Mouse (Mus musculus): ENCODE results near the gene Dok7. TPM values are rescaled to one million over a fixed set of nuclear protein-coding genes. Genes with fewer than 3 reads are reported as not detected.

Gene Dok7
- polyA plus RNA-seq, 1 experiment from 2014 or later: 8.8 TPM

DNA sequence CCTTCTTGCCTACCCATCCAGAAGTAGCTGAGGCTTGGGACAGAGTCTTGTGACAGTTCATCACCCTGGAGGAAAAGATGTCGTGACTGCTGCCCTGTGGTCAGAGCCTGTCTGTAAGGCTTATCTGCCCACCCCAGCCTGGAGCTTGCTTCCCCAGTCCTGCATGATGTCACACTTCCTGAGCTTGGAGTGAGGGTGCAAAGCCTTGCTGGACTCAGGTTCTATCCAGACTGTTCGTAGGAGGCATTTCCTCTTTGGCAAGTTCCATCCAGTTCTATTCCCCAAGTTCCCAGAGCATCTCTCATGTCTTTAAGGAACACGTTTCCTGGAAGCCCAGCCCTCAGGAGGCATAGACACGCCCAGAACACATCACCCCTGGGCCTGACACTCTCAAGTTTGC, 20.8 kb upstream of the Dok7 start:
- WGBS: 58% methylated on average over 4 of the region's 4 CpGs
- Histone ChIP-seq H3K4me1 (ENCODE audit: control insufficient read depth in 2 of 2, insufficient read depth in 2 of 2, low read length in 2 of 2) (peaks cover 4 to 7% of the 10 kb centered on the region in 2 experiments; a peak in 2 of 4 replicates), H3K9ac (ENCODE audit: low read length) (no peak overlapping the region), H3K27me3 (ENCODE audit: control insufficient read depth, insufficient read depth, low read length) (no peaks in the 10 kb centered on the region), H3K4me3 (ENCODE audit: control insufficient read depth in 1 of 2, insufficient read depth in 1 of 2, low read depth in 1 of 2, low read length in 2 of 2) (no peak overlapping the region), H3K9me3 (ENCODE audit: control insufficient read depth, low read length) (no peaks in the 10 kb centered on the region), H3K36me3 (ENCODE audit: control insufficient read depth, insufficient read depth, low read length) (peaks cover 30% of the 10 kb centered on the region), H3K4me2 (ENCODE audit: low read length) (no peak overlapping the region), H3K27ac (replicated peaks in 1 of 2; ENCODE audit: control insufficient read depth in 1 of 2, insufficient read depth in 1 of 2, low read depth in 2 of 2, low read length in 2 of 2) (peak overlapping the region; percentile 50 to 66)
- ATAC-seq (ENCODE audit: insufficient number of reproducible peaks, insufficient read depth, low FRiP score, low read depth): peak; percentile 41; the same call in 1 of the 2 replicates

DNA sequence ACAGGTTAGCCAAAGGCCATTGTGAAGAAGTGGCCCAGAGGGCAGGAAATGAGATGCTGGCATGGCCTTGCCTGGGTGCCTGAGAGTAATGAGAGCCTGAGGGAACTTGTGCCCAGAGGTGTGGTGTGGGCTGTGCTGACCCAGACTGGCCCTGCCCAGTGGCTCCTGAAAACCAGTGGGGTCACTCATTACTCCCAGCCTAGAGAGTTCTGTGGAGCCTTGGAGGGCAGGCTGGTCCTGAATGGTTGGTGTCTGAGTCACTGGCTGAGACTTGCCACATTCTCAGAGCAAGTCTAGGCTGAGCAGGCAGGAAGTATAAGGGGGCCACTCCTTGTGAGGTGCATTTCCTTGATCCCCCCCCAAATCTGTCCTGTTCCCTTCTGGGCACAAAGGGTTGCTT, 19.1 kb upstream of the Dok7 start:
- no peaks in the 10 kb centered on the region for H3K9me3 ChIP-seq (ENCODE audit: control insufficient read depth, low read length)
- H3K4me2 ChIP-seq (ENCODE audit: low read length): no peak overlapping the region
- no peaks in the 10 kb centered on the region for H3K27me3 ChIP-seq (ENCODE audit: control insufficient read depth, insufficient read depth, low read length)
- H3K4me1 ChIP-seq (ENCODE audit: control insufficient read depth in 2 of 2, insufficient read depth in 2 of 2, low read length in 2 of 2): peaks cover 4 to 7% of the 10 kb centered on the region in 2 experiments; a peak in 2 of 4 replicates
- H3K36me3 ChIP-seq (ENCODE audit: control insufficient read depth, insufficient read depth, low read length): peaks cover 17% of the 10 kb centered on the region
- no peak overlapping the region for H3K9ac ChIP-seq (ENCODE audit: low read length)
- no peak for ATAC-seq (ENCODE audit: insufficient number of reproducible peaks, insufficient read depth, low FRiP score, low read depth)
- no peak overlapping the region for H3K27ac ChIP-seq (replicated peaks in 1 of 2; ENCODE audit: control insufficient read depth in 1 of 2, insufficient read depth in 1 of 2, low read depth in 2 of 2, low read length in 2 of 2)
- no peak overlapping the region for H3K4me3 ChIP-seq (ENCODE audit: control insufficient read depth in 1 of 2, insufficient read depth in 1 of 2, low read depth in 1 of 2, low read length in 2 of 2)

DNA sequence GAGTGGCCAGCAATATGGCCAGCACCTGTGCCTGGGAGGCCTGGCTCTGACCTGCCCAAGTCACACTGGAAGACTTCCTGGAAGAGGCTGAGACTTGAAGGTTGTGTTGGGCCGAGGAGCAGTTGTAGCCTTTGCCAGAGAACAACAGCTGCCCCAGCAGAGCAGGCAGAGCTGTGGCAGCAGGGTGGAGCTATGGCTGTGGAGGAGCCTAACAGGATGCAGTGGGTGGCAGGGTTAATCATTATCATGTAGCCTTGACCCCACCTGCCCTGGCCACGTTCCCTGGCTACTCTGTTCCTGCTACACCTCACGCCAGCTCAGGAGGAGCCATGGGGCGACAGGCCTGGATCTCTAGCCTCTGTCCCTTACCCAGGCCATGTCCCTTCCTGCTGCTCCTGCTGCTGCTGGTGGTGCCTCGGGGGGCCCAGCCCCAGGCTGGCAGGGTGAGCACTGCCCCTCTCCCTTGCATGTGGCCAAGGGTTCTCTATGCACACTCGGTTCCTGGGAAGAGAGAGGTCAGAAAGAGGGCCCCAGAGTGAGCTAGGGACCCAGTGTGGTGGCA, 15.2 kb upstream of the Dok7 start, which contains the start of gene Hgfac:
Hgfac (plus strand) TSS at position 242 of the 562 bp plus-strand sequence.
- no peak for ATAC-seq (ENCODE audit: insufficient number of reproducible peaks, insufficient read depth, low FRiP score, low read depth)
- Histone ChIP-seq H3K9me3 (ENCODE audit: control insufficient read depth, low read length) (no peaks in the 10 kb centered on the region), H3K9ac (ENCODE audit: low read length) (no peak within 1 kb of the TSS), H3K4me1 (ENCODE audit: control insufficient read depth in 2 of 2, insufficient read depth in 2 of 2, low read length in 2 of 2) (no peaks in the 10 kb centered on the region), H3K27me3 (ENCODE audit: control insufficient read depth, insufficient read depth, low read length) (peaks cover 3% of the 10 kb centered on the region; the same call in 1 of the 2 replicates), H3K4me3 (ENCODE audit: control insufficient read depth in 1 of 2, insufficient read depth in 1 of 2, low read depth in 1 of 2, low read length in 2 of 2) (no peak within 1 kb of the TSS), H3K27ac (replicated peaks in 1 of 2; ENCODE audit: control insufficient read depth in 1 of 2, insufficient read depth in 1 of 2, low read depth in 2 of 2, low read length in 2 of 2) (no peak within 1 kb of the TSS), H3K4me2 (ENCODE audit: low read length) (no peak within 1 kb of the TSS), H3K36me3 (ENCODE audit: control insufficient read depth, insufficient read depth, low read length) (no peaks in the 10 kb centered on the region)
- WGBS: 41% methylated on average over 6 of the region's 6 CpGs

DNA sequence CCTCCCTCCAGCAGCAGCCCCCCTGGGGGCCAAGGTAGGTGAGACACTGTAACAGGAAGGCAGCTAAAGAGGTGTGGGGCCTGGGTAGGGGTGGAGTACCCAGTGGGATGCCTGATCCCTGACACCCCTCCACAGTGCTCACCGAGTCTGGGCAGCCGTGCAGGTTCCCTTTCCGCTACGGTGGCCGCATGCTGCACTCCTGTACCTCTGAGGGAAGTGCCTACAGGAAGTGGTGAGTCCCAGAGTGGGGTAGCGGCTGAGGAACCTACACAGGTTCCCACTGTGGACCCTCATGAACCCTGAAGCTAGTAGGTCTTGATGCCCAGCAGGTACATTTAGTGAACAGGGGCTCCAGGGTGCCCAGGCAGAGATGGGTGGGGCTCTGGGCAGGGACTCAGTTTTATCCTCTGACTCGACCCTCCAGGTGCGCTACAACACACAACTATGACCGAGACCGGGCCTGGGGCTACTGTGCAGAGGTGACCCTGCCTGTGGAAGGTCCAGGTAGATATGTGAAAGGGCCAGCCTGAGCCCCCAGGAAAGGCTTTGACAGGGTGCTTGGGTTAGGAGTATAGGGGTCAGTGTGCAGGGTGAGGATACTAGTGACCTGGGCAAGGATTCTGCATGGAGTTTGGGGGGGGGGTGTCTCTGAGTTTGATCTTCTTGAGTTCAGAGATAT, 14.0 kb upstream of the Dok7 start:
- Histone ChIP-seq H3K9me3 (ENCODE audit: control insufficient read depth, low read length) (no peaks in the 10 kb centered on the region), H3K4me2 (ENCODE audit: low read length) (no peak overlapping the region), H3K4me1 (ENCODE audit: control insufficient read depth in 2 of 2, insufficient read depth in 2 of 2, low read length in 2 of 2) (no peaks in the 10 kb centered on the region), H3K4me3 (ENCODE audit: control insufficient read depth in 1 of 2, insufficient read depth in 1 of 2, low read depth in 1 of 2, low read length in 2 of 2) (no peak overlapping the region), H3K27me3 (ENCODE audit: control insufficient read depth, insufficient read depth, low read length) (peaks cover 3% of the 10 kb centered on the region; the same call in 1 of the 2 replicates), H3K27ac (replicated peaks in 1 of 2; ENCODE audit: control insufficient read depth in 1 of 2, insufficient read depth in 1 of 2, low read depth in 2 of 2, low read length in 2 of 2) (no peak overlapping the region), H3K9ac (ENCODE audit: low read length) (no peak overlapping the region), H3K36me3 (ENCODE audit: control insufficient read depth, insufficient read depth, low read length) (no peaks in the 10 kb centered on the region)
- ATAC-seq (ENCODE audit: insufficient number of reproducible peaks, insufficient read depth, low FRiP score, low read depth): no peak
- WGBS: 59% methylated on average over 10 of the region's 10 CpGs

DNA sequence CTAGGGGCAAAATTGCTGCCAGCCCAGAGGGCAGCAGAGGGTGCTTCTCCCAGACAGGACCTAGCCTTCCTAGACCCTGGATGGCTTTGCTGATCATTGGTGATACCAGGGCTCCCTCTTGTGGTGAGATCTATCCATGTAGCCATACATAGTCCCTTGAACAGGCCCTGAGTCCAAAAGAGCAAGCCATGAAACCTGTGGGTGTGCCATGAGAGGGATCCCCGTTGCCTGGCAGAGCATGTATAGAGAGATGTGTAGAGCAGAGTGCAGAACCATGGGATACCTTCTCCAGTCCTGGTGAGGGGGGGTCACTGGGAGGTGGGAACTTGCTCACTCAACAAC, 13.5 kb upstream of the Dok7 start:
- Histone ChIP-seq H3K9me3 (ENCODE audit: control insufficient read depth, low read length) (no peaks in the 10 kb centered on the region), H3K4me3 (ENCODE audit: control insufficient read depth in 1 of 2, insufficient read depth in 1 of 2, low read depth in 1 of 2, low read length in 2 of 2) (no peak overlapping the region), H3K4me1 (ENCODE audit: control insufficient read depth in 2 of 2, insufficient read depth in 2 of 2, low read length in 2 of 2) (no peaks in the 10 kb centered on the region), H3K9ac (ENCODE audit: low read length) (no peak overlapping the region), H3K27ac (replicated peaks in 1 of 2; ENCODE audit: control insufficient read depth in 1 of 2, insufficient read depth in 1 of 2, low read depth in 2 of 2, low read length in 2 of 2) (no peak overlapping the region), H3K27me3 (ENCODE audit: control insufficient read depth, insufficient read depth, low read length) (peaks cover 3% of the 10 kb centered on the region; the same call in 1 of the 2 replicates), H3K36me3 (ENCODE audit: control insufficient read depth, insufficient read depth, low read length) (no peaks in the 10 kb centered on the region), H3K4me2 (ENCODE audit: low read length) (no peak overlapping the region)
- ATAC-seq (ENCODE audit: insufficient number of reproducible peaks, insufficient read depth, low FRiP score, low read depth): no peak
- 15% methylated on average over 1 of the region's 1 CpGs for WGBS

GRCm38 (mm10) chr5:35050541-35050940, 6.0 kb upstream of the Dok7 start:
- no peak overlapping the region for H3K4me3 ChIP-seq (ENCODE audit: control insufficient read depth in 1 of 2, insufficient read depth in 1 of 2, low read depth in 1 of 2, low read length in 2 of 2)
- no peak for ATAC-seq (ENCODE audit: insufficient number of reproducible peaks, insufficient read depth, low FRiP score, low read depth)
- no peak overlapping the region for H3K4me2 ChIP-seq (ENCODE audit: low read length)
- WGBS: 60% methylated on average over 5 of the region's 5 CpGs
- no peak overlapping the region for H3K9ac ChIP-seq (ENCODE audit: low read length)
- no peaks in the 10 kb centered on the region for H3K9me3 ChIP-seq (ENCODE audit: control insufficient read depth, low read length)
- H3K4me1 ChIP-seq (ENCODE audit: control insufficient read depth in 2 of 2, insufficient read depth in 2 of 2, low read length in 2 of 2): peaks cover 0 to 7% of the 10 kb centered on the region in 2 experiments; a peak in 1 of 4 replicates
- H3K36me3 ChIP-seq (ENCODE audit: control insufficient read depth, insufficient read depth, low read length): no peaks in the 10 kb centered on the region
- H3K27me3 ChIP-seq (ENCODE audit: control insufficient read depth, insufficient read depth, low read length): no peaks in the 10 kb centered on the region
- H3K27ac ChIP-seq (replicated peaks in 1 of 2; ENCODE audit: control insufficient read depth in 1 of 2, insufficient read depth in 1 of 2, low read depth in 2 of 2, low read length in 2 of 2): no peak overlapping the region

DNA sequence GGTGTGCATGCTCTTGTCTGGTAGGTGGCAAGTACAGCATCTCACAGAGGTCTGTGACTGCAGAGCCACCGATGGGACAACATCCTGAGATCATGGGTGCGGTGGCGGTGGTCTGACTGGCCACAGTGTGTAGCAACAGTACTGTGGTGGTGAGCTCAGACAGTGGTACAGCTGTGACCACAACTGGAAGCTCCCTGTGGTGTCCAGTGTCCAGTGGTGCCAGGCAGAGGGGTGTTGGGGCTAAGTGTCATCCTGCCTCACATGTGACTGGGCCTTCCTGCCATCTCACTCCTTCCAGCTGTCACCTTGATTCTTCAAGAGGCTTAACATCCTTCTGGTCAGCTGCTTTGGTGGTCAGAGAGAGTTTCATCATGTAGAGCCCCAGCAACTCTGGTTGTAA, 1.9 kb upstream of the Dok7 start:
- Histone ChIP-seq H3K27me3 (ENCODE audit: control insufficient read depth, insufficient read depth, low read length) (peaks cover 11% of the 10 kb centered on the region; the same call in 1 of the 2 replicates), H3K27ac (replicated peaks in 1 of 2; ENCODE audit: control insufficient read depth in 1 of 2, insufficient read depth in 1 of 2, low read depth in 2 of 2, low read length in 2 of 2) (no peak overlapping the region), H3K9me3 (ENCODE audit: control insufficient read depth, low read length) (no peaks in the 10 kb centered on the region), H3K9ac (ENCODE audit: low read length) (no peak overlapping the region), H3K4me2 (ENCODE audit: low read length) (no peak overlapping the region), H3K4me1 (ENCODE audit: control insufficient read depth in 2 of 2, insufficient read depth in 2 of 2, low read length in 2 of 2) (peaks cover 13 to 27% of the 10 kb centered on the region in 2 experiments), H3K36me3 (ENCODE audit: control insufficient read depth, insufficient read depth, low read length) (no peaks in the 10 kb centered on the region), H3K4me3 (ENCODE audit: control insufficient read depth in 1 of 2, insufficient read depth in 1 of 2, low read depth in 1 of 2, low read length in 2 of 2) (no peak overlapping the region)
- 79% methylated on average over 3 of the region's 3 CpGs for WGBS
- ATAC-seq (ENCODE audit: insufficient number of reproducible peaks, insufficient read depth, low FRiP score, low read depth): no peak
